Mouse (Mus musculus) liver, embryonic 11.5 days (tissue): Measurements from ENCODE around the gene Mfsd4a. TPM values are rescaled to one million over a fixed set of nuclear protein-coding genes. Genes with fewer than 3 reads are reported as not detected.

ENCODE experiments used
- ATAC-seq: fragments of 200-750 bp; cut with Nextera tagmentation; replicated peaks from 2 replicates; pipeline ENCODE4 v1.8.0; 2017; ENCODE audit warnings: moderate number of reproducible peaks, mild to moderate bottlenecking, moderate TSS enrichment, moderate library complexity; ENCODE audit not compliant: low FRiP score
- DNase-seq: peaks from one replicate; pipeline ENCODE4 v3.0.0-alpha.2; 2017; ENCODE audit warnings: low spot score
- H3K27ac ChIP-seq: fragments of 300-500 bp; sonication (generic); 2 replicates; pipeline ENCODE4 v1.5.1; 2014; ENCODE audit warnings: mild to moderate bottlenecking, low read depth, low read length, control low read depth
- H3K27me3 ChIP-seq: fragments of 300-500 bp; sonication (generic); replicated peaks from 2 replicates; pipeline ENCODE4 v1.6.1; 2014; ENCODE audit warnings: low read length, mixed read lengths; ENCODE audit not compliant: control insufficient read depth, insufficient read depth
- H3K36me3 ChIP-seq: fragments of 300-500 bp; sonication (generic); 2 replicates; pipeline ENCODE4 v1.6.1; 2014; ENCODE audit warnings: mild to moderate bottlenecking, low read length, moderate library complexity, mixed read lengths; ENCODE audit not compliant: control insufficient read depth, insufficient read depth
- H3K4me1 ChIP-seq: fragments of 300-500 bp; sonication (generic); replicated peaks from 2 replicates; pipeline ENCODE4 v1.6.1; 2014; ENCODE audit warnings: low read length, mixed read lengths; ENCODE audit not compliant: control insufficient read depth, insufficient read depth
- H3K4me2 ChIP-seq: fragments of 300-500 bp; sonication (generic); 2 replicates; pipeline ENCODE4 v1.6.1; 2014; ENCODE audit warnings: mild to moderate bottlenecking, control low read depth, moderate library complexity
- H3K4me3 ChIP-seq: fragments of 300-500 bp; sonication (generic); 2 replicates; pipeline ENCODE4 v1.5.1; 2014; ENCODE audit warnings: low read depth, low read length, control low read depth
- H3K9ac ChIP-seq: fragments of 300-500 bp; sonication (generic); 2 replicates; pipeline ENCODE4 v1.6.1; 2014; ENCODE audit warnings: low read depth, low read length, control low read depth
- H3K9me3 ChIP-seq: fragments of 300-500 bp; sonication (generic); 2 replicates; pipeline ENCODE4 v1.6.1; 2016; ENCODE audit warnings: low read length, inconsistent platforms, mixed read lengths; ENCODE audit not compliant: control insufficient read depth
- WGBS: fragments of 180-500 bp; shearing (Covaris S2); extraction: QIAGEN DNeasy Blood & Tissue Kit; methylation state at CpG from one replicate; pipeline ENCODE4 v1.1.7; 2014; 5-methylcytosine and 5-hydroxymethylcytosine counted together
- polyA plus RNA-seq: library from polyadenylated mRNA; unstranded; fragments of >200 nt; fragmentation: Nextera tagmentation; extraction: Ambion mirVana; gene quantifications from 2 replicates; pipeline ENCODE4 v1.2.1, GENCODE M21; 2014

Gene Mfsd4a
- polyA plus RNA-seq, 1 experiment from 2014 or later: 9.9 TPM

GRCm38 (mm10) chr1:132019876-132020275, 48.0 kb downstream of the Mfsd4a start:
- no peaks in the 10 kb centered on the region for H3K4me1 ChIP-seq
- no peak overlapping the region for H3K27ac ChIP-seq
- no peaks in the 10 kb centered on the region for H3K9me3 ChIP-seq
- H3K4me3 ChIP-seq: no peak overlapping the region
- DNase-seq (no peak), ATAC-seq (no peak)
- H3K36me3 ChIP-seq: peaks cover 37% of the 10 kb centered on the region
- no peak overlapping the region for H3K4me2 ChIP-seq
- no peaks in the 10 kb centered on the region for H3K27me3 ChIP-seq
- no peak overlapping the region for H3K9ac ChIP-seq
- 93% methylated on average over 7 of the region's 7 CpGs for WGBS

- Histone ChIP-seq H3K27me3 (no peaks in the 10 kb centered on the region), H3K36me3 (peaks cover 38% of the 10 kb centered on the region), H3K9ac (no peak overlapping the region), H3K4me2 (no peak overlapping the region), H3K27ac (no peak overlapping the region), H3K4me1 (no peaks in the 10 kb centered on the region), H3K4me3 (no peak overlapping the region), H3K9me3 (no peaks in the 10 kb centered on the region)
- 83% methylated on average over 1 of the region's 1 CpGs for WGBS
- ATAC-seq (no peak), DNase-seq (no peak)
Measured at GRCm38 (mm10) chr1:132016691-132017090, 51.2 kb downstream of the Mfsd4a start.

GRCm38 (mm10) chr1:132014800-132015199, 53.1 kb downstream of the Mfsd4a start:
- Histone ChIP-seq H3K27ac (no peak overlapping the region), H3K36me3 (peaks cover 29% of the 10 kb centered on the region), H3K9ac (no peak overlapping the region), H3K4me1 (peaks cover 9% of the 10 kb centered on the region), H3K27me3 (no peaks in the 10 kb centered on the region), H3K4me3 (no peak overlapping the region), H3K4me2 (no peak overlapping the region), H3K9me3 (no peaks in the 10 kb centered on the region)
- ATAC-seq: no peak
- DNase-seq: no peak
- WGBS: 93% methylated on average over 1 of the region's 1 CpGs

- Histone ChIP-seq H3K4me2 (no peak overlapping the region), H3K4me1 (peaks cover 18% of the 10 kb centered on the region), H3K4me3 (no peak overlapping the region), H3K27ac (no peak overlapping the region), H3K9ac (no peak overlapping the region), H3K36me3 (peaks cover 19% of the 10 kb centered on the region), H3K27me3 (no peaks in the 10 kb centered on the region), H3K9me3 (no peaks in the 10 kb centered on the region)
- 91% methylated on average over 8 of the region's 8 CpGs for WGBS
- ATAC-seq (no peak), DNase-seq (no peak)
Measured at GRCm38 (mm10) chr1:132012861-132013260, 55.0 kb downstream of the Mfsd4a start.

- peaks cover 18% of the 10 kb centered on the region for H3K4me1 ChIP-seq
- H3K36me3 ChIP-seq: peaks cover 15% of the 10 kb centered on the region
- H3K27ac ChIP-seq: no peak overlapping the region
- DNase-seq: no peak
- no peak overlapping the region for H3K4me2 ChIP-seq
- ATAC-seq: no peak
- no peak overlapping the region for H3K4me3 ChIP-seq
- WGBS: 80% methylated on average over 2 of the region's 2 CpGs
- H3K9ac ChIP-seq: no peak overlapping the region
- no peaks in the 10 kb centered on the region for H3K27me3 ChIP-seq
- no peaks in the 10 kb centered on the region for H3K9me3 ChIP-seq
Measured at GRCm38 (mm10) chr1:132011785-132012184, 56.1 kb downstream of the Mfsd4a start.

GRCm38 (mm10) chr1:132010632-132011501, 57.0 kb downstream of the Mfsd4a start:
- Histone ChIP-seq H3K4me2 (peak overlapping the region; percentile 17; the same call in 1 of the 2 replicates), H3K9me3 (no peaks in the 10 kb centered on the region), H3K36me3 (peaks cover 10% of the 10 kb centered on the region), H3K4me1 (peaks cover 21% of the 10 kb centered on the region), H3K4me3 (no peak overlapping the region), H3K9ac (no peak overlapping the region), H3K27me3 (no peaks in the 10 kb centered on the region), H3K27ac (no peak overlapping the region)
- ATAC-seq (no peak), DNase-seq (no peak)
- 71% methylated on average over 17 of the region's 17 CpGs for WGBS

- H3K27me3 ChIP-seq: no peaks in the 10 kb centered on the region
- H3K4me3 ChIP-seq: peak overlapping the region; percentile 80
- H3K4me1 ChIP-seq: peaks cover 21% of the 10 kb centered on the region
- H3K9me3 ChIP-seq: no peaks in the 10 kb centered on the region
- ATAC-seq (no peak), DNase-seq (no peak)
- peak overlapping the region; percentile 97 for H3K9ac ChIP-seq
- WGBS: 36% methylated on average over 8 of the region's 8 CpGs
- no peaks in the 10 kb centered on the region; the same call in 1 of the 2 replicates for H3K36me3 ChIP-seq
- peak overlapping the region; percentile 91 for H3K4me2 ChIP-seq
- peak overlapping the region; percentile 97; the same call in 1 of the 2 replicates for H3K27ac ChIP-seq
Measured at GRCm38 (mm10) chr1:132008881-132009644, 58.8 kb downstream of the Mfsd4a start.

- Histone ChIP-seq H3K9me3 (no peaks in the 10 kb centered on the region), H3K4me2 (peak overlapping the region; percentile 91)
- 1% methylated on average over 67 of the region's 72 CpGs for WGBS
Measured at GRCm38 (mm10) chr1:132007828-132008827, 59.7 kb downstream of the Mfsd4a start.

More at GRCm38 (mm10) chr1:132007828-132008827, 59.7 kb downstream of the Mfsd4a start:
- Histone ChIP-seq H3K4me3 (peak overlapping the region; percentile 80), H3K36me3 (no peaks in the 10 kb centered on the region), H3K27me3 (no peaks in the 10 kb centered on the region), H3K4me1 (peaks cover 23% of the 10 kb centered on the region), H3K27ac (peak overlapping the region; percentile 97), H3K9ac (peak overlapping the region; percentile 97)
- DNase-seq (peak; percentile 92), ATAC-seq (peak; percentile 87)
